Mouse (Mus musculus) liver, adult 2 months (tissue): ENCODE data around the gene Slc30a9.

Experiments
- CTCF ChIP-seq: fragments of 200-500 bp; IDR thresholded peaks from 2 replicates; pipeline ENCODE4 v1.5.1; 2011; ENCODE audit warnings: low read depth, low read length, control low read depth
- POLR2A ChIP-seq: fragments of 200-500 bp; IDR thresholded peaks from 2 replicates; pipeline ENCODE4 v1.6.1; 2011; ENCODE audit warnings: low read length, control low read depth; ENCODE audit not compliant: insufficient read depth; ENCODE audit errors: extremely low read depth

- TF ChIP-seq POLR2A: no peak
- no peak for TF ChIP-seq CTCF
These were observed 5.7 kb downstream of the Slc30a9 start for GRCm38 (mm10) chr5:67312522-67312851.
